Mouse (Mus musculus) forebrain, embryonic 15.5 days (tissue): Measurements from ENCODE around the gene Nfatc2ip. TPM values are rescaled to one million over a fixed set of nuclear protein-coding genes. Genes with fewer than 3 reads are reported as not detected.

Source experiments
- ATAC-seq: fragments of 200-750 bp; cut with Nextera tagmentation; replicated peaks from 2 replicates; pipeline ENCODE4 v1.8.0; 2017; ENCODE audit warnings: mild to moderate bottlenecking, moderate TSS enrichment, moderate library complexity
- H3K27ac ChIP-seq: fragments of 300-500 bp; sonication (generic); replicated peaks from 2 replicates; pipeline ENCODE4 v1.5.1; 2015; ENCODE audit warnings: mild to moderate bottlenecking, inconsistent platforms
- H3K27me3 ChIP-seq: fragments of 300-500 bp; sonication (generic); 2 replicates; pipeline ENCODE4 v1.6.1; 2015; ENCODE audit warnings: inconsistent platforms
- H3K36me3 ChIP-seq: fragments of 300-500 bp; sonication (generic); 2 replicates; pipeline ENCODE4 v1.6.1; 2015; ENCODE audit warnings: mild to moderate bottlenecking, inconsistent platforms
- H3K4me1 ChIP-seq: fragments of 300-500 bp; sonication (generic); 2 replicates; pipeline ENCODE4 v1.6.1; 2015; ENCODE audit warnings: inconsistent platforms
- H3K4me2 ChIP-seq: fragments of 300-500 bp; sonication (generic); replicated peaks from 2 replicates; pipeline ENCODE4 v1.6.1; 2015; ENCODE audit warnings: mild to moderate bottlenecking, inconsistent platforms
- H3K4me3 ChIP-seq: fragments of 300-500 bp; sonication (generic); 2 replicates; pipeline ENCODE4 v1.5.1; 2015; ENCODE audit warnings: mild to moderate bottlenecking, inconsistent platforms
- H3K9ac ChIP-seq: fragments of 300-500 bp; sonication (generic); replicated peaks from 2 replicates; pipeline ENCODE4 v1.6.1; 2015; ENCODE audit warnings: mild to moderate bottlenecking, inconsistent platforms
- H3K9me3 ChIP-seq: fragments of 300-500 bp; sonication (generic); 2 replicates; pipeline ENCODE4 v1.6.1; 2016; ENCODE audit warnings: inconsistent platforms
- WGBS: fragments of 180-500 bp; shearing (Covaris S2); methylation state at CpG from one replicate; pipeline ENCODE4 v1.1.7; 2015; ENCODE audit warnings: mixed read lengths; 5-methylcytosine and 5-hydroxymethylcytosine counted together
- polyA plus RNA-seq: library from polyadenylated mRNA; unstranded; fragments of >200 nt; fragmentation: Nextera tagmentation; extraction: Ambion mirVana; gene quantifications from 2 replicates; pipeline ENCODE4 v1.2.1, GENCODE M21; 2015

Gene Nfatc2ip
- polyA plus RNA-seq, result 2.6 and 3.0 TPM in 2 replicates

DNA sequence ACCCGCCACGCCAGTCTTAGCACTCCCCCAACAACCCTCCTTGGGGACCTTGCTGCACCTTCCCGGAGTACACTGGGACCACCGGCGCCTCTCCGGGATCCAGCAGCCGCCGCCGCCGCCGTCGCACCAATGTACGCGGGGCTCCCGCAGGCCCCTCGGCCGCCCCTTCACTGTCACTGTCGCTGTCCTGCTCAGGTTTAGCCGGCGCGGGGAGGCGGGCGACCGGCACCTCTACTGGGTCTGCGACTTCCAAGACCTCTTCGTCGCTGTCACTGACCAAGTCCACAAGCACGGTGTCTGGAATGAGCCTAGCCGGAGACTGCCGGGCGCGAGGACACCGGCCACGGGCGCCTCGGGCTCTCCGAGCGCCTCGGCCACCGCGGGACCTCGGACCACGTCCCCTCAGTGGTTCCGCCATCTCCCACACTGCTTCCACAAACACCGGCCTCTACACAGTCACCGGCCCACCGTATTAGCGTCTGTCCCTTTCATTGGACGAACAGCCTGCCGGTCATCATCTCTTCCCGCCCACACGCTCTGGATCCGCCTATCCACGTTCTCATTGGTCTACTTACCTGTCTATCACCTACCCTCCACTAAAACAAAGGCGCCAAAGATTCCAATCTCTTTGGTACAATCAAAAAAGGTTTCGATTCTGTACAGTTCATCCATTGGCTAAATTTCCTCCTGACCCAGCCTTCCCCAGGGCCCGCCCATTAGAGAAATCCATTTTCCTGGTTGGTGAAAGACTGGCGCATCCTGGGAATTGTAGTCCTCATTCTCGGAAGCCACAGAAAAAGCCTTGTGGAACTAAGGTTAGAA, at the start of gene Nfatc2ip:
Nfatc2ip (minus strand) TSS at position 440 of the 822 bp plus-strand sequence.
- ATAC-seq, result peak; percentile 100
- H3K4me1 ChIP-seq, result peaks cover 12% of the 10 kb centered on the region
- peak within 1 kb of the TSS; percentile 58; the same call in 1 of the 2 replicates for H3K27ac ChIP-seq
- H3K4me3 ChIP-seq, result peak within 1 kb of the TSS; percentile 98
- WGBS, result under 1% methylated on average over 59 of the region's 59 CpGs
- no peaks in the 10 kb centered on the region for H3K9me3 ChIP-seq
- no peaks in the 10 kb centered on the region for H3K27me3 ChIP-seq
- peak within 1 kb of the TSS; percentile 81 for H3K9ac ChIP-seq
- peak within 1 kb of the TSS; percentile 91 for H3K4me2 ChIP-seq
- no peaks in the 10 kb centered on the region for H3K36me3 ChIP-seq

DNA sequence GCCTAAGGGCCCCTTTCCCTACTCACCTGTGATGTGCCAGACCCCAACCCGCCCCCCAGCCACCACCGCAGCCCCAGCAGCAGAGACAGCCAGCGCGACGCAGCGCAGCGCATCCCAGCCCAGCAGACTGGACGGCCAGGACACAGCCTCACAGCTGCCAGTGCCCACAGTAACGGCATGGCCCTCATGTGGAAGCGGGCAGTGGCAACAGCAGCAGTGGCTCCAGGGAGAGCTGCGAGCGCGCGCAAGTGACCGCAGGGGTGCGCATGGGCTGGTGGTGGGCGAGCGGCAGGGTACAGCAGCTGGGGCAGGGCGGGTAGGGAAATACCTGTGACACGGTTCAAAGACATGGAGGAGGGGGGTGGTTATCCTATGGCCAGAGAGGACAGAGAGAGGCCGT, 49.7 kb upstream of the Nfatc2ip start:
- 92% methylated on average over 21 of the region's 21 CpGs for WGBS
- no peak overlapping the region for H3K27ac ChIP-seq
- no peak for ATAC-seq
- H3K4me1 ChIP-seq, result no peaks in the 10 kb centered on the region
- no peak overlapping the region for H3K4me3 ChIP-seq
- no peak overlapping the region for H3K9ac ChIP-seq
- peaks cover 18% of the 10 kb centered on the region for H3K36me3 ChIP-seq
- no peaks in the 10 kb centered on the region for H3K9me3 ChIP-seq
- no peak overlapping the region for H3K4me2 ChIP-seq
- H3K27me3 ChIP-seq, result no peaks in the 10 kb centered on the region

DNA sequence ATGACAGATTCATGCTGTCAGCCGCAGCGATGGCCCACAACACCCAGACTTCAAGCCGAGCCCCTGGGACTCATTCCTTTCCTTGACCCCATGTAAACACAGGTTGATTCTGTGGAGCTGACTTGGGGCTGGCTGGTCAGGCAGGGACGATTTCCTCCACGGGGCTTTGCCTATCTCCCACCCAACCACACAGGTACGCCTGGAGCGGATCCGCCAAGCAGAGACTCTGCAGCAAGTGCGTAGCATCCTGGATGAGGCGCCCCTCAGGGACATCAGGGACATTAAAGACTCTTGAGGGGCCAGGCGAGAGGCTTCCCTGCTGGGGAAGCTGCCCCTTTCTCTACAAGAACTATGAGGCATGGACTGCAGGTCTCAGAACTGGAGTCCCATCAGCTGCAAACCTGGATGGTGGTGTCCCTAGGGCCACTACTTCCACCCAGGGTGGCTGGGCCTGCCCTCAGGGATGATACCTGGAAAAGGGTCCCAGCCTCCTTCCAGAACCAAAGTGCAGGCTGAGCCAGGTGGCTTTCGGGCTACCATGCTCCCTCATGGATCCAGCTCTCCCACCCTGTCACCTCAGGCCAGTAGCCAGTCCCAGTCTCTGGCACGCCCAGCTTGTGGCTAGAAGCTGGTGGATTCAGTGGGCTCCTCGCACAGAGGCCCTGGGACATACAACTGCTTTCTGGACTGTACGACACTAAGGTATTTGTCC, 48.7 kb upstream of the Nfatc2ip start:
- WGBS, result 93% methylated on average over 15 of the region's 15 CpGs
- H3K4me3 ChIP-seq, result no peak overlapping the region

DNA sequence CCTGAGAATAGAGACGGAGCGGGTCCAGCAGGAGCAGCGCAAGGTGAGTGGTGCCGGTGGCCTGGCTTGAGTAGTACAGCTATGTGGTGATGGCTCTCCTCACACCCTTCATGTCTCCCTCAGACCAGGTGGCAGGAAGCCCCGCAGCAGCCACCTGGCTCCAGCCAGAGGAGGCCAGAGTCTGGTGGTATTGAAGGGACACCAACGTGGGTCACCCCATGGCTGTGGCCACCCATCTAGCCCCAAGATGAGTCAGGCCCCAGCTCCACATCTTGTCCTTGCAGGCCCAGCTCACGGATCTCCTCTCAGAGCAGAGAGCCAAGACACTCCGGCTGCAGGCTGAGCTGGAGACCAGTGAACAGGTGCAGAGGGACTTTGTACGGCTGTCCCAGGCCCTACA, 48.0 kb upstream of the Nfatc2ip start:
- H3K4me1 ChIP-seq, result no peaks in the 10 kb centered on the region
- 92% methylated on average over 9 of the region's 9 CpGs for WGBS
- peaks cover 18% of the 10 kb centered on the region for H3K36me3 ChIP-seq
- H3K4me3 ChIP-seq, result no peak overlapping the region
- H3K4me2 ChIP-seq, result no peak overlapping the region
- no peak overlapping the region for H3K27ac ChIP-seq
- no peaks in the 10 kb centered on the region for H3K27me3 ChIP-seq
- no peak for ATAC-seq
- no peaks in the 10 kb centered on the region for H3K9me3 ChIP-seq
- H3K9ac ChIP-seq, result no peak overlapping the region

More for the DNA sequence above, 48.7 kb upstream of the Nfatc2ip start:
- Histone ChIP-seq H3K4me2 (no peak overlapping the region), H3K27me3 (no peaks in the 10 kb centered on the region), H3K27ac (no peak overlapping the region), H3K9me3 (no peaks in the 10 kb centered on the region), H3K4me1 (no peaks in the 10 kb centered on the region), H3K9ac (no peak overlapping the region), H3K36me3 (peaks cover 18% of the 10 kb centered on the region)
- no peak for ATAC-seq

DNA sequence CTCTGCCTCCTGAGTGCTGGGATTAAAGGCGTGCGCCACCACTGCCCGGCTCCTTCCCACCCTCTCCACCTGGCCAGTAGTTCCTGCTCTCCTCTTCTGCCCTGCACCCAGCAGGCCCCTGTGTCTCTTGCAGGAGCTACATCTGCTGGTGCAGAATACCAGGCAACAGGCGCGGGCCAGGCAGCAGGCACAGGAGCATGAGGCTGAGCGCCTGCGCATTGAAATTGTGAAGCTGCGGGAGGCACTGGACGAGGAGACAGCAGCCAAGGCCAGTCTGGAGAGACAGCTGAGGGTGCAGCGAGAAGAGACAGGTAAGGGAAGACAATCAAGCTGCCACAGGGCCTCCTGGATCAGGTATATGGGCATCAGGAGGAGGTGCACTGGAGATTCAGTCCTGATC, 47.5 kb upstream of the Nfatc2ip start:
- H3K27me3 ChIP-seq, result no peaks in the 10 kb centered on the region
- H3K4me2 ChIP-seq, result no peak overlapping the region
- no peak overlapping the region for H3K27ac ChIP-seq
- no peak overlapping the region for H3K9ac ChIP-seq
- H3K36me3 ChIP-seq, result peaks cover 20% of the 10 kb centered on the region
- no peaks in the 10 kb centered on the region for H3K4me1 ChIP-seq
- WGBS, result 96% methylated on average over 10 of the region's 10 CpGs
- H3K9me3 ChIP-seq, result no peaks in the 10 kb centered on the region
- no peak for ATAC-seq
- H3K4me3 ChIP-seq, result no peak overlapping the region

DNA sequence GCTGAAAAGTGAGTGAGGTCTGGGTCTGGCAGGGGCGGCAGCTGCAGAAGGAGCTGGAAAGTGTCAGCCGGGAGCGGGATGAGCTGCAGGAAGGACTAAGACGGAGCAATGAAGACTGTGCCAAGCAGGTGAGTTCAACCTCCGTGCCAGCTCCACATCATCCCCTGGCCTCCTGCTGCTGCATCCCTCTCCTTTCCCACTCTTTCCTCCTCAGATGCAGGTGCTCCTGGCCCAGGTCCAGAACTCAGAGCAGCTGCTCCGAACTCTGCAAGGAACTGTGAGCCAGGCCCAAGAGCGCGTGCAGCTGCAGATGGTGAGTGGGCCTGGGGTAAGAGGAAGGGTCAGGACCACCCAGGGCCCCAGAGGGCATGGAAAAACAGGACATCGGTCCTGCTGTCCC, 43.6 kb upstream of the Nfatc2ip start:
- peaks cover 19% of the 10 kb centered on the region for H3K36me3 ChIP-seq
- no peak overlapping the region for H3K4me2 ChIP-seq
- no peak overlapping the region for H3K4me3 ChIP-seq
- no peaks in the 10 kb centered on the region for H3K4me1 ChIP-seq
- no peaks in the 10 kb centered on the region for H3K9me3 ChIP-seq
- no peaks in the 10 kb centered on the region for H3K27me3 ChIP-seq
- ATAC-seq, result no peak
- WGBS, result 70% methylated on average over 9 of the region's 9 CpGs
- H3K27ac ChIP-seq, result no peak overlapping the region
- no peak overlapping the region for H3K9ac ChIP-seq

DNA sequence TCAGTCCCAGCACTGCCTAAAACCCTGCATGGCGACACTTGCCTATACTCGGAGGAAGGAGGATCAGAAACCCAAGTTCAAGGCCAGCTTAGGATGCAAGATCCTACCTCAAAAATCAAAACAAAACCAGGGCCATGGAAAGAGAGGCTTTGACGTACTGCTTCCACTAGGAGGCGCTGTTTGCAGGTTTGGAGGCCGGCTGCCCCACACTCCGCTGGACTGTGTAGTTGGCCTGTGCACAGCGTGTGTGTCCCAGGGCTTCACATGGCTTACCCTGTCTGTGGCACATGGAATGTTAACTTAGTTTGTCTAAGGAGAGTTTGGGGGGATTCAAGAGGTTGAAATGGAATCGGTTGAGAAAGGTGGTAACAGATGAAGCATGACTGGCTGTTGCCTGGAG, 40.3 kb upstream of the Nfatc2ip start:
- H3K9me3 ChIP-seq, result no peaks in the 10 kb centered on the region
- H3K27ac ChIP-seq, result no peak overlapping the region
- no peaks in the 10 kb centered on the region for H3K4me1 ChIP-seq
- 15% methylated on average over 8 of the region's 8 CpGs for WGBS
- H3K27me3 ChIP-seq, result no peaks in the 10 kb centered on the region
- peaks cover 12% of the 10 kb centered on the region; the same call in 1 of the 2 replicates for H3K36me3 ChIP-seq
- no peak overlapping the region for H3K4me2 ChIP-seq
- no peak overlapping the region for H3K4me3 ChIP-seq
- H3K9ac ChIP-seq, result no peak overlapping the region
- ATAC-seq, result no peak

DNA sequence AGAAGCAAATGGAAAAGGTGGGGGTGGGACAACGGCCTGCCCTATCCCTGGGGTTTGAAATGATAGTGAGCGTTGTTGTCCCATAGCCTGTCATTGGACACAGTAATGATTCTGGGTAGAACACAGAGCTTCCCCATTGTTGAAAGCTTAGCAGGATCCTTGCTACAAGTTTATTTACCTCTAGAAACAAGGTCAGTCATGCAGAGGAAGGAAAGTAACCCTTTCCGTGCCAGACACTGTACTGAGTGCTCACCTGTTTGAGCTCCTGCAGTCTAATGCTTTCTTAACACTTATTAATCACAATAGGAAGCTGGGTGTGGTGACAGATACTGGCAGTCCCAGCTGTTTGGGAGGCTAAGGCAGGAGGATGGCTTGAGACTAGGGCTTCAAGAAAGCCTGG, 39.3 kb upstream of the Nfatc2ip start:
- 80% methylated on average over 3 of the region's 3 CpGs for WGBS
- Histone ChIP-seq H3K36me3 (0 out of 2 replicates have a peak, but pooled peaks cover 9% of the 10 kb centered on the region), H3K9ac (no peak overlapping the region), H3K27ac (no peak overlapping the region), H3K9me3 (no peaks in the 10 kb centered on the region), H3K4me1 (no peaks in the 10 kb centered on the region), H3K4me3 (no peak overlapping the region), H3K4me2 (no peak overlapping the region), H3K27me3 (no peaks in the 10 kb centered on the region)
- ATAC-seq, result no peak

DNA sequence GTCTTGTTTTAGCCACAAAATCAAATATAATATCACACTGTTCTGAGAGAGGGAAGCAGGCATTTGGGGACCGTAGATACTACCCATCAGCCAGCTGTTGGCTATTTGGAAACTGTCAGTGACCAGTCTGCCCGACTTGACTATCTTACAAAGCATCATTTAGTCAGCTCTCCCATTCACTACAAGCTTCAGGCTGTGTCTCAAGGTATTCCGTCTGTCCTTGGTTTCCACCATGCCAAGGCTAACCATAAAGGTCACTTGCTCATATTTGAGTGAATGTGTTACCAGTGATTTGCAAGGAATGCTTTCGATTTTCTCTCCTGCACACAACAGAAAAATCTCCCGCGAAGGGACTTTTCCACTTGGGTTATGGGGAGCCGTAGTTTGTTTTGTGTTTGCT, 38.2 kb upstream of the Nfatc2ip start:
- ATAC-seq, result no peak
- H3K4me1 ChIP-seq, result peaks cover 3% of the 10 kb centered on the region
- 95% methylated on average over 7 of the region's 7 CpGs for WGBS
- no peaks in the 10 kb centered on the region for H3K27me3 ChIP-seq
- no peaks in the 10 kb centered on the region for H3K9me3 ChIP-seq
- no peak overlapping the region for H3K4me2 ChIP-seq
- no peak overlapping the region for H3K27ac ChIP-seq
- H3K4me3 ChIP-seq, result no peak overlapping the region
- 0 out of 2 replicates have a peak, but pooled peaks cover 9% of the 10 kb centered on the region for H3K36me3 ChIP-seq
- no peak overlapping the region for H3K9ac ChIP-seq

DNA sequence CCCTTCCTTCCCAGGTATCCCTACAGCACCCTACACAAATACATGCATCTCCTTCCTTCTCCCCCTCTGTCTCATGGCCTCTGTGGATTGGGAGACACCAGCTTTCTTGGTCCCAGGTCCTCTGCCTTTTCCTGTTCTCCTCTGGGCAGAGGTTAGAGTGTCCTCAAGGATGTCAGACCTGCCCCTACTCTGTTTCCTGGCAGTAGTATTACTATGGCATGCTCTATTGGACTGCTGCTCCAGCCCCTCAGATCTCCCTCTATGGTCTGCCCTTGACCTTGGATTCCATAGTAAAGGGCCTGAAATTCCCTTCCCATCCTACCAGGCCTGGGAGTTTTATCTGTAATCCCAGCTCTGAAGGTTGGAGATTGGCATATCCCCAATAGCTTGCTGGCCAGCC, 33.6 kb upstream of the Nfatc2ip start:
- no peak overlapping the region for H3K4me2 ChIP-seq
- H3K9ac ChIP-seq, result no peak overlapping the region
- 0 out of 2 replicates have a peak, but pooled peaks cover 3% of the 10 kb centered on the region for H3K36me3 ChIP-seq
- no peak overlapping the region for H3K4me3 ChIP-seq
- H3K4me1 ChIP-seq, result peaks cover 16% of the 10 kb centered on the region
- H3K27ac ChIP-seq, result no peak overlapping the region
- H3K9me3 ChIP-seq, result no peaks in the 10 kb centered on the region
- no peak for ATAC-seq
- H3K27me3 ChIP-seq, result no peaks in the 10 kb centered on the region

DNA sequence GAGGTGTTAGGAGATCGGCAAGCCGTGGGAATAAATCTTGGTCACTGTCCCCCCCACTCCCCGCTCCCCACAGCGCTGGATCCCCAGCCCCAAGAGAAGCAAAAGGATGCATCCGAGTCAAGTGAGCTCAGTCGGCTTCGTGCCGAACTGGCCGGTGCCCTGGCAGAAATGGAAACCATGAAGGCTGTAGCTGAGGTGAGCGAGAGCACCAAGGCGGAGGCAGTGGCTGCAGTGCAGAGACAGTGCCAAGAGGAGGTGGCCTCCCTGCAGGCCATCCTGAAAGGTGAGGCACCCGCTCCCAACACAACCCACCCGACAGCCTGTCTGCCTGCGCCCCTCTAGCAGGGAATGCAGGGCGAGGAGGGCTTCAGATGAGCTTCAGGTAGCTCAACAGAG, 33.0 kb upstream of the Nfatc2ip start:
- peak; percentile 42 for ATAC-seq
- H3K9me3 ChIP-seq, result no peaks in the 10 kb centered on the region
- peak overlapping the region; percentile 86 for H3K9ac ChIP-seq
- H3K4me3 ChIP-seq, result peak overlapping the region; percentile 59
- 29% methylated on average over 15 of the region's 15 CpGs for whole genome bisulfite sequencing
- 0 out of 2 replicates have a peak, but pooled peaks cover 3% of the 10 kb centered on the region for H3K36me3 ChIP-seq
- H3K4me2 ChIP-seq, result peak overlapping the region; percentile 90
- H3K4me1 ChIP-seq, result peaks cover 16% of the 10 kb centered on the region
- H3K27me3 ChIP-seq, result no peaks in the 10 kb centered on the region
- no peak overlapping the region for H3K27ac ChIP-seq
